ENCODE assay signal across 23 mouse cellular contexts in genomic region chr19:60560497-60560896, GRCm38 (mm10).
"Had no signal": no experiment of that assay in that cellular context is flagged by ENCODE, and none has a peak within 500 bp of the region (broad histone marks: within the 10 kb centered on the region; RNA-seq: fewer than 3 reads in every experiment).

No protein-coding gene starts in this region.

- H3K27me3 ChIP-seq: heart, embryonic 12.5 days; hindbrain, embryonic 13.5 days; hindbrain, embryonic 15.5 days; kidney, embryonic 15.5 days; limb, embryonic 13.5 days; limb, embryonic 15.5 days; liver, embryonic 15.5 days had no signal

- H3K9me3 ChIP-seq: heart, embryonic 10.5 days; heart, embryonic 12.5 days; hindbrain, embryonic 13.5 days; hindbrain, embryonic 15.5 days; kidney, embryonic 15.5 days; limb, embryonic 13.5 days; limb, embryonic 15.5 days; liver, embryonic 15.5 days had no signal

- H3K4me3 ChIP-seq: heart, embryonic 10.5 days; heart, embryonic 12.5 days; hindbrain, embryonic 13.5 days; hindbrain, embryonic 15.5 days; kidney, embryonic 15.5 days; limb, embryonic 13.5 days; limb, embryonic 15.5 days; liver, embryonic 15.5 days had no signal

- ATAC-seq: hindbrain, postnatal 0 days; intestine, embryonic 16.5 days had no signal

- H3K4me2 ChIP-seq: heart, embryonic 12.5 days; hindbrain, embryonic 13.5 days; hindbrain, embryonic 15.5 days; kidney, embryonic 15.5 days; limb, embryonic 13.5 days; limb, embryonic 15.5 days; liver, embryonic 15.5 days had no signal

- H3K9ac ChIP-seq: heart, embryonic 12.5 days; hindbrain, embryonic 13.5 days; hindbrain, embryonic 15.5 days; kidney, embryonic 15.5 days; limb, embryonic 13.5 days; limb, embryonic 15.5 days; liver, embryonic 15.5 days had no signal

- H3K27ac ChIP-seq: heart, embryonic 10.5 days; hindbrain, embryonic 13.5 days; hindbrain, embryonic 15.5 days; hindbrain, postnatal 0 days; kidney, embryonic 15.5 days; kidney, postnatal 0 days; limb, embryonic 13.5 days; limb, embryonic 15.5 days; liver, embryonic 15.5 days had no signal

- DNase-seq: gastrocnemius, postnatal 10 days; gastrocnemius, postnatal 25 days; heart, adult 18-20 months; heart, postnatal 10 days; kidney, adult 11 months; kidney, adult 2 months; kidney, adult 9 months; kidney, postnatal 14 days; kidney, postnatal 36 days; layer of hippocampus, adult 9-11 months; layer of hippocampus, postnatal 36 days; left cerebral cortex, postnatal 4 days had no signal

- H3K4me1 ChIP-seq: heart, embryonic 10.5 days; heart, embryonic 12.5 days; hindbrain, embryonic 15.5 days; kidney, embryonic 15.5 days; limb, embryonic 13.5 days; limb, embryonic 15.5 days had no signal
